Mouse (Mus musculus): ENCODE data around the gene Gatb. TPM values are rescaled to one million over a fixed set of nuclear protein-coding genes. Genes with fewer than 3 reads are reported as not detected.

The Gatb gene
- polyA plus RNA-seq, 1 experiment from 2014 or later = 38.3 TPM

- no peaks in the 10 kb centered on the region for H3K9me3 ChIP-seq (replicated peaks; ENCODE audit: control insufficient read depth, low read length)
- H3K27me3 ChIP-seq (ENCODE audit: control insufficient read depth, insufficient read depth, low read length) = no peaks in the 10 kb centered on the region
- ATAC-seq (replicated peaks; ENCODE audit: insufficient number of reproducible peaks, low FRiP score, low TSS enrichment) = no peak
- H3K27ac ChIP-seq (ENCODE audit: low read depth, low read length) = no peak overlapping the region
- WGBS (ENCODE audit: insufficient replicate concordance) = 53% methylated on average over 3 of the region's 3 CpGs
- H3K9ac ChIP-seq (ENCODE audit: low read depth, low read length) = no peak overlapping the region
- no peaks in the 10 kb centered on the region for H3K4me1 ChIP-seq (ENCODE audit: control insufficient read depth, insufficient read depth, low read length)
- H3K36me3 ChIP-seq (ENCODE audit: control insufficient read depth, insufficient read depth, low read length) = no peaks in the 10 kb centered on the region; the same call in 1 of the 2 replicates
- no peak overlapping the region for H3K4me3 ChIP-seq (ENCODE audit: low read depth, low read length)
- no peak overlapping the region for H3K4me2 ChIP-seq
These were observed 119.1 kb downstream of the Gatb start for GRCm38 (mm10) chr3:85693013-85693412.

- Histone ChIP-seq H3K9ac (ENCODE audit: low read depth, low read length) (no peak overlapping the region), H3K36me3 (ENCODE audit: control insufficient read depth, insufficient read depth, low read length) (no peaks in the 10 kb centered on the region; the same call in 1 of the 2 replicates), H3K4me1 (ENCODE audit: control insufficient read depth, insufficient read depth, low read length) (no peaks in the 10 kb centered on the region), H3K4me2 (no peak overlapping the region), H3K27ac (ENCODE audit: low read depth, low read length) (no peak overlapping the region), H3K27me3 (ENCODE audit: control insufficient read depth, insufficient read depth, low read length) (no peaks in the 10 kb centered on the region), H3K9me3 (replicated peaks; ENCODE audit: control insufficient read depth, low read length) (no peaks in the 10 kb centered on the region), H3K4me3 (ENCODE audit: low read depth, low read length) (no peak overlapping the region)
- ATAC-seq (replicated peaks; ENCODE audit: insufficient number of reproducible peaks, low FRiP score, low TSS enrichment) = no peak
- 75% methylated on average over 3 of the region's 3 CpGs for WGBS (ENCODE audit: insufficient replicate concordance)
These were observed 121.1 kb downstream of the Gatb start for GRCm38 (mm10) chr3:85695056-85695455.

- WGBS (ENCODE audit: insufficient replicate concordance) = 82% methylated on average over 4 of the region's 4 CpGs
These were observed 124.6 kb downstream of the Gatb start for GRCm38 (mm10) chr3:85698496-85698895.

GRCm38 (mm10) chr3:85703141-85703882 is 129.4 kb downstream of the Gatb start:
- WGBS (ENCODE audit: insufficient replicate concordance) = 49% methylated on average over 6 of the region's 6 CpGs
- Histone ChIP-seq H3K9ac (ENCODE audit: low read depth, low read length) (no peak overlapping the region), H3K27me3 (ENCODE audit: control insufficient read depth, insufficient read depth, low read length) (no peaks in the 10 kb centered on the region), H3K4me1 (ENCODE audit: control insufficient read depth, insufficient read depth, low read length) (peaks cover 9% of the 10 kb centered on the region), H3K4me2 (no peak overlapping the region), H3K9me3 (replicated peaks; ENCODE audit: control insufficient read depth, low read length) (no peaks in the 10 kb centered on the region), H3K27ac (ENCODE audit: low read depth, low read length) (peak overlapping the region; percentile 4), H3K36me3 (ENCODE audit: control insufficient read depth, insufficient read depth, low read length) (no peaks in the 10 kb centered on the region), H3K4me3 (ENCODE audit: low read depth, low read length) (no peak overlapping the region)
- no peak for ATAC-seq (replicated peaks; ENCODE audit: insufficient number of reproducible peaks, low FRiP score, low TSS enrichment)

More at GRCm38 (mm10) chr3:85698496-85698895, 124.6 kb downstream of the Gatb start:
- Histone ChIP-seq H3K9me3 (replicated peaks; ENCODE audit: control insufficient read depth, low read length) (no peaks in the 10 kb centered on the region), H3K27ac (ENCODE audit: low read depth, low read length) (no peak overlapping the region), H3K4me2 (no peak overlapping the region), H3K4me1 (ENCODE audit: control insufficient read depth, insufficient read depth, low read length) (peaks cover 9% of the 10 kb centered on the region), H3K36me3 (ENCODE audit: control insufficient read depth, insufficient read depth, low read length) (no peaks in the 10 kb centered on the region), H3K9ac (ENCODE audit: low read depth, low read length) (no peak overlapping the region), H3K4me3 (ENCODE audit: low read depth, low read length) (no peak overlapping the region), H3K27me3 (ENCODE audit: control insufficient read depth, insufficient read depth, low read length) (no peaks in the 10 kb centered on the region)
- ATAC-seq (replicated peaks; ENCODE audit: insufficient number of reproducible peaks, low FRiP score, low TSS enrichment) = no peak

Other genes starting within 250 kb of the Gatb start
- gene Fam160a1, start 243.2 kb downstream of the Gatb start, polyA plus RNA-seq (2014; fragmentation: Nextera tagmentation; extraction: Ambion mirVana) = 2.7 and 3.4 TPM in 2 replicates

Measured in heart, embryonic 11.5 days (tissue).